Mouse (Mus musculus) gastrocnemius, postnatal 10 days (tissue): ENCODE data around the gene Lrtm1. TPM values are rescaled to one million over a fixed set of nuclear protein-coding genes. Genes with fewer than 3 reads are reported as not detected.

Source experiments
- DNase-seq: peaks from one replicate; pipeline ENCODE4 v3.0.0; 2021; ENCODE audit warnings: mixed read lengths
- long read RNA-seq, 2 experiments: library from polyadenylated mRNA; stranded (forward); transcript quantifications; one replicate each; pipeline ENCODE4 v2.0.0; 2021
- total RNA-seq, 2 experiments: library from RNA; stranded (reverse); gene quantifications; 2 replicates each; pipeline ENCODE4 v1.2.3; 2021

Lrtm1 gene
- 10 to 100 TPM; 36.0 to 39.1 TPM for total RNA-seq
- long read RNA-seq, experiment 1, full-length matches to known transcripts, result 2 of 9 reads
- long read RNA-seq, experiment 1, partial matches to known transcripts, result 0 of 9 reads
- long read RNA-seq, experiment 1, other reads (novel, unspliced or antisense), result 7 of 9 reads
- long read RNA-seq, experiment 2, full-length matches to known transcripts, result 5 of 16 reads
- long read RNA-seq, experiment 2, partial matches to known transcripts, result 1 of 16 reads
- long read RNA-seq, experiment 2, other reads (novel, unspliced or antisense), result 10 of 16 reads

GRCm38 (mm10) chr14:29017883-29018282 is at the start of gene Lrtm1:
TSS of gene Lrtm1 (plus strand) at chr14:29018208.
- no peak for DNase-seq

- DNase-seq, result no peak
Observed at GRCm38 (mm10) chr14:28969247-28969646, 48.8 kb upstream of the Lrtm1 start.

- no peak for DNase-seq
Observed at GRCm38 (mm10) chr14:28972620-28973019, 45.4 kb upstream of the Lrtm1 start.

GRCm38 (mm10) chr14:28979230-28979629 is 38.8 kb upstream of the Lrtm1 start:
- DNase-seq, result no peak

GRCm38 (mm10) chr14:28980482-28980881 is 37.5 kb upstream of the Lrtm1 start:
- no peak for DNase-seq

- no peak for DNase-seq
Observed at GRCm38 (mm10) chr14:28984276-28984675, 33.7 kb upstream of the Lrtm1 start.

- DNase-seq, result no peak
Observed at GRCm38 (mm10) chr14:28988211-28988900, 29.7 kb upstream of the Lrtm1 start.

GRCm38 (mm10) chr14:28996569-28996968 is 21.4 kb upstream of the Lrtm1 start:
- no peak for DNase-seq

- DNase-seq, result no peak
Observed at GRCm38 (mm10) chr14:29005228-29005840, 12.7 kb upstream of the Lrtm1 start.

GRCm38 (mm10) chr14:29009644-29010043 is 8.4 kb upstream of the Lrtm1 start:
- DNase-seq, result no peak

- no peak for DNase-seq
Observed at GRCm38 (mm10) chr14:29013161-29013560, 4.8 kb upstream of the Lrtm1 start.

- peak; percentile 24 for DNase-seq
Observed at GRCm38 (mm10) chr14:29014680-29015079, 3.3 kb upstream of the Lrtm1 start.

GRCm38 (mm10) chr14:29015896-29016295 is 2.1 kb upstream of the Lrtm1 start:
- DNase-seq, result no peak

- DNase-seq, result no peak
Observed at GRCm38 (mm10) chr14:29018316-29019000, 450 bp downstream of the Lrtm1 start.

- no peak for DNase-seq
Observed at GRCm38 (mm10) chr14:29021295-29021694, 3.3 kb downstream of the Lrtm1 start.

GRCm38 (mm10) chr14:29023246-29023645 is 5.2 kb downstream of the Lrtm1 start:
- no peak for DNase-seq

- no peak for DNase-seq
Observed at GRCm38 (mm10) chr14:29025335-29025734, 7.3 kb downstream of the Lrtm1 start.

- DNase-seq, result no peak
Observed at GRCm38 (mm10) chr14:29027276-29027675, 9.3 kb downstream of the Lrtm1 start.

- DNase-seq, result no peak
Observed at GRCm38 (mm10) chr14:29028391-29029106, 10.5 kb downstream of the Lrtm1 start.

- no peak for DNase-seq
Observed at GRCm38 (mm10) chr14:29029107-29029469, 11.1 kb downstream of the Lrtm1 start.

GRCm38 (mm10) chr14:29029896-29030420 is 11.9 kb downstream of the Lrtm1 start:
- no peak for DNase-seq

- no peak for DNase-seq
Observed at GRCm38 (mm10) chr14:29030519-29030918, 12.5 kb downstream of the Lrtm1 start.
